ENCODE assay signal across 13 mouse cellular contexts in the genomic region with DNA sequence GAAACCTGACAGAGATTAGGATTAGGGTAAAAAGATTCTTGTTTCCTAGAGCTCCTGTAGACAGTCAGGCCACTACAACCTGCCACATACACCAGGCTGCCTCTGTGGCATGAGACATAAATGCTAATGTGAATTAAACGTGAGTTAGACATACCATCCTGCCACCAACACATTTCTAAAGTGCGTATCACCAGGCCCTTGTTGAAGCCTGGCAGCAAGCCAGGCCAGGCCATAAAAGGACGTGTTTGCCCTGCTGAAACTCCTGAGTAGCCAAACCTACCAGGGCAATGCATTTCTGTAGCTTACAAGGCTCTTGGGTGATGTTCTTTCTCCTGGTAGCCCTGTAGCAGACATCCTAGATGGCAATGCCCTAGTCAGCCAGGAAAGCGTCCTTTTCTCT.
A peak's percentile ranks its signal among the peaks of the same experiment; 100 is the strongest.
DNase-seq lines count a peak whose midpoint lies in the region; ATAC-seq lines count a peak whose summit lies in the region.
"Had no signal": no experiment of that assay in that cellular context is flagged by ENCODE, and none has a peak within 500 bp of the region (broad histone marks: within the 10 kb centered on the region; RNA-seq: fewer than 3 reads in every experiment).

No protein-coding gene starts in this region.

- WGBS in heart, embryonic 13.5 days, result 28% methylated on average over 4 of the region's 4 CpGs
- 35% methylated on average over 4 of the region's 4 CpGs for WGBS in heart, embryonic 11.5 days (ENCODE audit: insufficient replicate concordance)

- ATAC-seq in heart, embryonic 13.5 days (ENCODE audit: extremely low read depth, insufficient number of reproducible peaks, low FRiP score, low TSS enrichment), result no peak
- ATAC-seq in heart, embryonic 11.5 days (replicated peaks; ENCODE audit: insufficient number of reproducible peaks, low FRiP score, low TSS enrichment), result no peak
- ATAC-seq: forebrain, embryonic 16.5 days; midbrain, embryonic 15.5 days had no signal

- peak overlapping the region; percentile 39; the same call in 1 of the 2 replicates for H3K27ac ChIP-seq in heart, embryonic 13.5 days (replicated peaks)
- no peak overlapping the region for H3K27ac ChIP-seq in heart, embryonic 11.5 days (ENCODE audit: low read depth, low read length)
- H3K27ac ChIP-seq: left cerebral cortex, adult 2 months; lung, embryonic 15.5 days; midbrain, embryonic 15.5 days; neural tube, embryonic 12.5 days had no signal

- no peaks in the 10 kb centered on the region for H3K36me3 ChIP-seq in heart, embryonic 13.5 days
- no peaks in the 10 kb centered on the region for H3K36me3 ChIP-seq in heart, embryonic 11.5 days (ENCODE audit: control insufficient read depth, insufficient read depth, low read length)
- H3K36me3 ChIP-seq: lung, embryonic 15.5 days; midbrain, embryonic 15.5 days; neural tube, embryonic 12.5 days had no signal

- H3K9ac ChIP-seq in heart, embryonic 13.5 days, result no peak overlapping the region
- H3K9ac ChIP-seq in heart, embryonic 11.5 days (ENCODE audit: low read depth, low read length), result no peak overlapping the region
- H3K9ac ChIP-seq: lung, embryonic 15.5 days; midbrain, embryonic 15.5 days; neural tube, embryonic 12.5 days had no signal

- H3K4me2 ChIP-seq in heart, embryonic 13.5 days, result no peak overlapping the region
- no peak overlapping the region for H3K4me2 ChIP-seq in heart, embryonic 11.5 days
- H3K4me2 ChIP-seq: lung, embryonic 15.5 days; midbrain, embryonic 15.5 days; neural tube, embryonic 12.5 days had no signal

- no peaks in the 10 kb centered on the region for H3K27me3 ChIP-seq in heart, embryonic 13.5 days (replicated peaks)
- H3K27me3 ChIP-seq in heart, embryonic 11.5 days (ENCODE audit: control insufficient read depth, insufficient read depth, low read length), result no peaks in the 10 kb centered on the region
- H3K27me3 ChIP-seq: CH12.LX; lung, embryonic 15.5 days; midbrain, embryonic 15.5 days; neural tube, embryonic 12.5 days had no signal

- no peaks in the 10 kb centered on the region for H3K9me3 ChIP-seq in heart, embryonic 13.5 days
- no peaks in the 10 kb centered on the region for H3K9me3 ChIP-seq in heart, embryonic 11.5 days (replicated peaks; ENCODE audit: control insufficient read depth, low read length)
- H3K9me3 ChIP-seq: lung, embryonic 15.5 days; midbrain, embryonic 15.5 days; neural tube, embryonic 12.5 days had no signal

- H3K4me3 ChIP-seq in heart, embryonic 13.5 days, result no peak overlapping the region
- no peak overlapping the region for H3K4me3 ChIP-seq in heart, embryonic 11.5 days (ENCODE audit: low read depth, low read length)
- H3K4me3 ChIP-seq: left cerebral cortex, adult 2 months; lung, embryonic 15.5 days; midbrain, embryonic 15.5 days; neural tube, embryonic 12.5 days had no signal

- intact Hi-C loops in left cerebral cortex, postnatal 4 days (cut with DNase I), result no loop called here
- intact Hi-C loops in left cerebral cortex, postnatal 36 days (cut with DNase I), result no loop called here

- DNase-seq in left cerebral cortex, postnatal 4 days, result peak; percentile 1
- DNase-seq in left cerebral cortex, postnatal 36 days (ENCODE audit: low spot score in 2 of 2), result no peak
- DNase-seq in MN1 (ENCODE audit: low spot score), result peak; percentile 16
- DNase-seq in NIH3T3 (ENCODE audit: low read depth), result peak; percentile 45
- DNase-seq in layer of hippocampus, adult 8-10 months (ENCODE audit: low spot score in 2 of 2), result no peak

- peaks cover 11% of the 10 kb centered on the region for H3K4me1 ChIP-seq in heart, embryonic 13.5 days
- H3K4me1 ChIP-seq in heart, embryonic 11.5 days (ENCODE audit: control insufficient read depth, insufficient read depth, low read length), result no peaks in the 10 kb centered on the region
- H3K4me1 ChIP-seq: lung, embryonic 15.5 days; midbrain, embryonic 15.5 days; neural tube, embryonic 12.5 days had no signal

Comparison
In these comparisons a context has a peak if more than half of its experiments do, and no peak if none do; other contexts are left out.
1. DNase-seq: peak in left cerebral cortex, postnatal 4 days (single experiment), MN1 (single experiment) and NIH3T3 (single experiment); none in left cerebral cortex, postnatal 36 days (0 of 2) and layer of hippocampus, adult 8-10 months (0 of 2).